Mouse (Mus musculus) urinary bladder, postnatal 25 days (tissue): ENCODE measurements around the gene Pfdn5.
A peak's percentile ranks its signal among the peaks of the same experiment; 100 is the strongest.

Source experiments
- DNase-seq: peaks from one replicate; pipeline ENCODE4 v3.0.0; 2022; ENCODE audit warnings: low spot score

The Pfdn5 gene

DNA sequence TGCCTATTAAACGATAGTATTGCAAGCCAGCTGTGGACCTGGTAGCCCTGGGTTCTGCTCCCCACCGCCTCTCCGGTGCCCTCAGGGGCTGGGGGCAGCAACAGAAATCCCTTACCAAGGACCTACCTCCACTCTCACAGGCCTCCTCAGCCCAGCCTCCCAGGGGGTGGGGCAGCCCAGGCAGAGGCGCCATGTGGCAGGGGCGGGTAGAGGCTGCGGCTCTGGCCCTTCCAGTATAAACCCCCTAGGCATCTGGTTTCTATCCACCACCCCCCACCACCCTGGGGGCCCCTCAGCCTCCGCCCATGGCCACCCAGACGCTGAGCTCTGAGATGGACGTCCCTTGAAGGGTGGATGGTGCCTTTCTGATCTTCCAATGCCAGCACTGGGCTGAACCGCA lies 44.8 kb downstream of the Pfdn5 start:
- no peak for DNase-seq

- DNase-seq = peak; percentile 29
Measured at GRCm38 (mm10) chr15:102376453-102377162, 50.7 kb downstream of the Pfdn5 start.

DNA sequence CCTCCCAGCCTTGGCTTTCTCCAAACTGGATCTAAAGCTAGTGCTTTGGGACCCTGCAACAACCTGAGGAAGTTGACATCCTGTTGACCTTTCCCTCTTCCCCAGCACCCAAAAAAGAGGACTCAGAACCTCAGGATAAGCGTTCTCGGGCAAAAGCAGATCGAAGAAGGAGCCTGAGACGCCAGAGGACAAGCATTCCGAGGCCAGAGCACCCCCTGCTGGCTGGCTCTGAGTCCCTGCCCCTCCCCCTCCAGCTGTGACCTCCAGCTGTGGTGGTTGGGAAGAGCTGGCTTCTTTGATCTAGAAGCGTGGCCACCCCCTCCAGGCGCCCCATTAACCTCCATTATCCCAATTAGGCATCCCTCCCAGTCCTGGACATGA lies 51.2 kb downstream of the Pfdn5 start:
- DNase-seq = peak; percentile 86

- DNase-seq = no peak
Measured at GRCm38 (mm10) chr15:102377810-102378262, 51.9 kb downstream of the Pfdn5 start.
